Mouse (Mus musculus): Measurements from ENCODE around the gene Dag1. TPM values are rescaled to one million over a fixed set of nuclear protein-coding genes. Genes with fewer than 3 reads are reported as not detected.
"Not testable (repeated sequence)": the region's sequence is repeated elsewhere in the genome, so short reads cannot be mapped to it uniquely, and the experiment has no call there.

The Dag1 gene
- total RNA-seq, 4 experiments from 2014 or later, result 291 to 330 (median 302) TPM

- no peak for DNase-seq (ENCODE audit: low spot score)
Measured at GRCm38 (mm10) chr9:108274476-108275330, 10.9 kb upstream of the Dag1 start.

GRCm38 (mm10) chr9:108273485-108273884 is 9.7 kb upstream of the Dag1 start:
- DNase-seq (ENCODE audit: low spot score), result no peak

- no peak for DNase-seq (ENCODE audit: low spot score)
Measured at GRCm38 (mm10) chr9:108272691-108273090, 8.9 kb upstream of the Dag1 start.

- no peak for DNase-seq (ENCODE audit: low spot score)
Measured at GRCm38 (mm10) chr9:108271941-108272340, 8.2 kb upstream of the Dag1 start.

GRCm38 (mm10) chr9:108268701-108269100 is 4.9 kb upstream of the Dag1 start:
- not testable (repeated sequence) for DNase-seq (ENCODE audit: low spot score)

GRCm38 (mm10) chr9:108267691-108268090 is 3.9 kb upstream of the Dag1 start:
- DNase-seq (ENCODE audit: low spot score), result peak; percentile 63

- DNase-seq (ENCODE audit: low spot score), result no peak
Measured at GRCm38 (mm10) chr9:108266261-108266935, 2.6 kb upstream of the Dag1 start.

GRCm38 (mm10) chr9:108264191-108264921 is 598 bp upstream of the Dag1 start:
- peak; percentile 50 for DNase-seq (ENCODE audit: low spot score)

- no peak for DNase-seq (ENCODE audit: low spot score)
Measured at GRCm38 (mm10) chr9:108263131-108263681, 552 bp downstream of the Dag1 start.

GRCm38 (mm10) chr9:108262494-108263049 is 1.2 kb downstream of the Dag1 start:
- peak; percentile 72 for DNase-seq (ENCODE audit: low spot score)

- DNase-seq (ENCODE audit: low spot score), result no peak
Measured at GRCm38 (mm10) chr9:108261865-108262264, 1.9 kb downstream of the Dag1 start.

GRCm38 (mm10) chr9:108260526-108260925 is 3.2 kb downstream of the Dag1 start:
- DNase-seq (ENCODE audit: low spot score), result no peak

- DNase-seq (ENCODE audit: low spot score), result no peak
Measured at GRCm38 (mm10) chr9:108252766-108253165, 11.0 kb downstream of the Dag1 start.

GRCm38 (mm10) chr9:108251877-108252276 is 11.9 kb downstream of the Dag1 start:
- no peak for DNase-seq (ENCODE audit: low spot score)

GRCm38 (mm10) chr9:108248957-108249356 is 14.8 kb downstream of the Dag1 start:
- DNase-seq (ENCODE audit: low spot score), result no peak

GRCm38 (mm10) chr9:108244984-108245383 is 18.8 kb downstream of the Dag1 start:
- no peak for DNase-seq (ENCODE audit: low spot score)

GRCm38 (mm10) chr9:108244540-108244939 is 19.2 kb downstream of the Dag1 start:
- DNase-seq (ENCODE audit: low spot score), result no peak

GRCm38 (mm10) chr9:108239951-108240350 is 23.8 kb downstream of the Dag1 start:
- no peak for DNase-seq (ENCODE audit: low spot score)

- no peak for DNase-seq (ENCODE audit: low spot score)
Measured at GRCm38 (mm10) chr9:108238831-108239230, 24.9 kb downstream of the Dag1 start.

GRCm38 (mm10) chr9:108238402-108238801 is 25.4 kb downstream of the Dag1 start:
- no peak for DNase-seq (ENCODE audit: low spot score)

- DNase-seq (ENCODE audit: low spot score), result no peak
Measured at GRCm38 (mm10) chr9:108234682-108235081, 29.1 kb downstream of the Dag1 start.

- no peak for DNase-seq (ENCODE audit: low spot score)
Measured at GRCm38 (mm10) chr9:108232908-108233307, 30.9 kb downstream of the Dag1 start.
